Mouse (Mus musculus) induced T-regulatory cell, adult 2 months (primary cell): ENCODE measurements around the gene Islr.

Experiments
- DNase-seq: peaks from one replicate; pipeline ENCODE4 v3.0.0-alpha.2; 2012; ENCODE audit warnings: low read depth

Islr gene

GRCm38 (mm10) chr9:58196610-58197567 lies 7.2 kb downstream of the Islr start:
- DNase-seq, result no peak

- no peak for DNase-seq
Observed at GRCm38 (mm10) chr9:58196141-58196540, 8.0 kb downstream of the Islr start.

GRCm38 (mm10) chr9:58195671-58196070 lies 8.4 kb downstream of the Islr start:
- DNase-seq, result no peak

DNA sequence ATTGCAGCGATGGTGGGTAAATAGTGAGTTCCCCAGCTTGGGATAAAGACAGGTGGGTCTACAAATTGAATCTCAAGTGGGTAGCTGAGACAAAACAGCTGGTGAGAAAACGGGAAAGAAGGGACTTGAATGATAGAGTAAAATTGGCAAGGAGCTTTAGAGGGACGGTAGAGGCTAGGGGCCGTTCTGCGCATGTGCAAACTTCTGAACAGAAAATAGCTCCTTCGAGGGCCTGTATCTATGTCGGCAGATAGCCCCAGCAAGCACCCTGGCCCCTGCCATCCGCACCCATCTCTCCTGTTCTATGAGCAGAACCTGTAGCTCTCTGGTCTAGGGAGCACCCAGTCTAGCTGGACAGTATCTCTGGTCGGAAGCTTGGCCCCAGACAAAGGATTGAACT lies 9.9 kb downstream of the Islr start:
- DNase-seq, result no peak

- DNase-seq, result no peak
Observed at GRCm38 (mm10) chr9:58184456-58184855, 19.6 kb downstream of the Islr start.

GRCm38 (mm10) chr9:58179390-58179789 lies 24.7 kb downstream of the Islr start:
- DNase-seq, result no peak

DNA sequence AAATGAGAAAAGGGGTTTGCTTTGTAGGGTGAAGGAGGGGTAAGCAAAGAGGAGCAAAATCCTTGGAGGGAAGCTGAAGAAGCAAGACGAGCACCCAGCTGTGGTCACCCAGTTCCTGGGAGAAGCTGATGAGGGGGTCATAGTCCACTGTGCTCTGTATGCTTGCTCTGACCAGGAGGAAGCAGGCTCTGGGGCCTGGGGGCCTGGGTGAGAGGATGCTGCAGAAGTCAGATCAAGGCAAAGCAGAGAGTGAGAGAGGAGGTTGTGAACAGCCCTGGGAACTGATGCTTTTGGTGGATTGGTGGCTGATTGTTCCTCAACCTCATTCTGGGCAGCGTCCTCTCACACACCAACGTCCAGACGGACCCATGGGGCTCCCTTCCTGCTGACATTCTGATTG lies 26.9 kb downstream of the Islr start:
- DNase-seq, result no peak

DNA sequence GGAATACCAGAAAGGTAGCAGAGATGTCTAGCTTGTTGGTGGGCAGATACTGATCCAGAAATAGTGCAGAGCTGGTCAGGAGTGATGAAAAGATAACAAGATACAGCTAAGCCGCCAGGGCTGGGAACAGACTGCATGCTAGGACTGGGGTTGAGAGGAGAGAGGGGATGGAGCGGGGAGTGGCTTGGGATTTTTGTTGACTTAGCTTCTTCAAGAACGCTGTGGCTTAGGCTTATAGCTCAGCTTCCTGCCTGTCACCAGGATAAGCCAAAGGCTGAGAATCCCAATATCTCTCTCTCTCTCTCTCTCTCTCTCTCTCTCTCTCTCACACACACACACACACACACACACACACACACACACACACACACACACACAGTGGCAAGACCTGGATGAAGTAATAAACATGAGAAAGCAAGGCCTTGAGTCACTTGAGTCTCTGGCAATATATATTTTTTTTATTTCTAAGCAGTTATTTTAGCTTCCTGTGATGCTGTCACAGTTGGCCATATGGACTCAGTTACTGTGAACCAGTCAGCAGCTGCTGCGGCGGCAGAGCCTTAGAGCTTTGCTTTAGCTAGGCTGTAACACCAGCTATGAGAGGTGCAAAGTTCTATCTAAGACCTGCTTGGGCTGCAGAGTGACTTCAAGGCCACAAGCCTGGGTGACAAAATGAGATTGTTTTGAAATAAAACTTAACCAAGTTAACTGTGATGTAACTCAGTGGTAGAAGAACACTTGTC lies 28.2 kb downstream of the Islr start:
- no peak for DNase-seq

DNA sequence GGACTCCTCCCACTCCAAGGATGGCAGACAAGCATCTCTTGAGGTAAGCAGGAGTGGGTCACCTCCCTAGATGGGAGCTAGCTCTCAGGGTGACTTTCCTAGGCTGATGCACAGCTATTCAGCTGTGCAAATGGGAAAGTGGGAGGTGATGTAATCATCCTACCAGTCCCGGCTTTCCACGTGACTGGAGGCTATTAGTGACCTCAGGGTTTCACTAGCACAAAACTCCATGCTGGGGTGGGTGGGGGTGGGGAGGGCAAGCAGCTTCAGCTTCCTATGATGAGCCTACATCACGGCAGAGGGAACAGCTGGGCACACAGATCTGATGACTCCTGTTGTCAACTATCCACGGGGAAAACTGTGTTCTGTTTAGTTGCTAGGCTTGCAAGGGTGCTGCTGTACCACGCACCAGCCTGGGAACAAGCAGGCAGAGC lies 29.3 kb downstream of the Islr start:
- DNase-seq, result no peak

DNA sequence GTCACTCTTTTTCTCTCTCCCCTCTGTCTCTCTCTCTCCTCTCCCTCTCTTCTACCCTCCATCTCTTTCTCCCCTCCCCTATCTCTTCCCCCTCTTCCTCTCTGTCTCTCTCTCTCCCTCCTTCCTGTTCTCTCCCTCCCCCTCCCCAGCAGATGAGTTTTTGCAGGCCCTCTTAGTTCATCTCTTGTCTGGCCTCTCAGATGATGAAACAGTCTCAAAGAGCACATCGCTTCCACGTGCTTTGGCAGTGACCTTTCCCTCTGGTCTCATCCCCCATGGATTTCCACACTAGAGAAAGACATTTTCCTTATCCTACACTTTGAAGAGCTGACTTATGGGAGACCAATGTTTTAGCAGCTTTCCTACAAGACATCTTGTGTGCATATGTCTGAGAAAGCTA lies 31.2 kb downstream of the Islr start:
- DNase-seq, result no peak

- DNase-seq, result no peak
Observed at GRCm38 (mm10) chr9:58169426-58169825, 34.7 kb downstream of the Islr start.

- DNase-seq, result no peak
Observed at GRCm38 (mm10) chr9:58168880-58169279, 35.2 kb downstream of the Islr start.

- DNase-seq, result no peak
Observed at GRCm38 (mm10) chr9:58165779-58166178, 38.3 kb downstream of the Islr start.

DNA sequence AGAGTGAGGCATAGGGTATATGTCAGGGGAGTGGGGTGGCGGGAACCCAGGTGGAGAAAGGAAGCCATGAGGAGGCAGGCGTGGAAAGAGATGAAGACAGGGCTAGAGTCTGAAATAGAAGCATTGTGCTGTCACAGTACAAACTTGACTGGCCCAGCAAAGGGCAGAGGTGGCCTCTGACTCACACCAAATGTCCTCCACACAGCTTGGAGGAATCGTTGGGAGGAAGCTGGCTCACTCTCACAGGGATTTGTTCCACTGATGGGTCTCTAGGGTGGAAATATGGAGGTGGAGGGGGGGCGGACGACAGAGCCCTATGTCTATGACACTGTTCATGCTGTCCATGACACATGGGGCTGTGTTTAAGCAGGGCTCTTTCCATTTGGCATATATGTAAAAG lies 41.0 kb downstream of the Islr start:
- DNase-seq, result no peak

DNA sequence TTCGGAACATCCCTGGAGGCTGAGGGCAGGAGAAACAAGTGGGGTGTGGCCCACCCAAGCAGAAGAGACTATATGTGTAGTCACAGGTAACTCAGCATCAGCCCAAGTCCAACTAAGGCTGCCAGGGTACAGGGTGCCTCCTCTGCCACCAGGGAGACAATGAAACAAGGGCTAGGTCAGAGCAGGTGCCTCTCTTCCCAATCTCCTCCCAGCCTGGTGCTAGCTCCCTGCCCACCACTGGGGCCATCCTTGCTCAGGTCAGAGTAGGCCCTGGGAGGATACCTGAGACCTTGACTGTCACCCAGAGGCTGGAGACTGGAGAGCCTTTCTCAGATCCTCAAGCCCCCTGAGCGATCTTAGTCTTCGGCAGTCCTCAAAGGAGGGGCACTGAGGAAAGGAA lies 41.9 kb downstream of the Islr start:
- no peak for DNase-seq

DNA sequence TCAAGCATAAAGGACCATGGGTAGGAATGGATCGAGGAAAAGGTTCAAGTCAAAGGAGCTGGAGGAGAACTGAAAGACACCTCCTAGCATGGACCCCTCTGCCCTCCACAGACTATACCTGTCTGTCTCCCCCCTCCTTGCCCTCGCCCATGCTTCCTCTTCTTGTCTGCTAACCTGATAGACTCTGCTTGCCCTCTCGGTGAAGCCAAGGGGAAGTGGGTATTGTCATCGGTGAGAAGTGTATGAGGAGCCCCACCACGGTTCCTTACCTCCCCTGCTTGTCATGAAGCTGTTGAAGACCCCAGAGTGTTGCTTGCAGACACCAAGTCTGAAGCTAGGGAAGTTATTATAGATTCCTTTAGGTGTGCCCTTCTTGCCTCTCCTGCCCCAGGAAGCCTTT lies 43.8 kb downstream of the Islr start:
- no peak for DNase-seq

DNA sequence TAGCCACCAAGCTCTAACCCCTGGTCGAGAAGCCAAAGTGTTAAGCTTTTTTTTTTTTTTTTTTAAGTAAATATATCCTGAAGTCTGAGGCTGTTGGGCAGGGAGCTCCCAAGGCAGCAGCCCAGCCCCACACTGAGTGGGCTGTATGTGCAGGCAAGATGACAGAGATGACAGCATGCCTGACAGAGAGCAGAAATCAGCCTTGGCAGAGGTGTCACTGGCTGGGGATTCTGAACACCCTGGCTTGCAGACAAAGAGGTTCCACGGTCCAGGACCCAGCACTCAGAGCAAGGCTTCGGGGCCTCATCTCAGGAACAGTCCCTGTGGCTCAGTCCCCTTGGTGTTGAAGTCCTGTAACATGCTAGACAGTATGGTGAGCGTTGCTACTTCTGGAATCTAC lies 44.3 kb downstream of the Islr start:
- no peak for DNase-seq

DNA sequence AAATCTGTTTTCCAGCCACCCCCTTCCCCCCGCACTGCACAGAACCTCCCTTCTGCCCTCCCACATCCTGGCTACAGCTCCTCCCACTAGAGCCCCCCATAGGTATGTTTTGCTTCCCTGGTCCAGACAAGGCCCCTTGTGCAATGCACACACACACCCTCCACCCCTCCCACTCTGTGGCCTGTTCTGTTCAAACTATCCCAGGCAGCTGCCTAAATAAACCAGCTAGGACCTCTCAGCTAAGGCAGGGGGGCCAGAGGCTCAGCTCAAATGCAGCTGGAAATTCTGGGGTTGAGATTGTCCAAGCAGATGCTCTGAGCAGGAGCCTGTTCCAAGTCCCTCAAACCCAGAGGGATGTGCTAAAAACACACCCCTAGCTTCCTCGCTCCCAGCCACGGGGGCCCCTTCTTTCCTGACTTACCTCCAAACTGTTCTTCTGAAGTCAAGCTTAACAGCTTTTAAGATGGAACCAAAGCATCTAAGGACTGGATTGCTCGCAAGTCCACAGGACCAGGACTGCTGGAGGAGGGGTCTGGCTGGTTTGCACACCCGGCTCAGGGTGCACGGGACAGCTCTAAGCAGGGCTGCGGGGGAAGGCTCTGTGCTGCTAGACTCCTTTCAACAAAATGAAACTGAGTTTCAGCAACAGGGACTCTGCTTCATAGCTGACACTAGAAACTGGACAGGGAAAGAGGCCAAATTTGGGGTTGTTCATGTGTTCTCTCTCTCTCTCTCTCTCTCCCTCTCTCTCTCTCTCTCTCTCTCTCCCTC lies 45.4 kb downstream of the Islr start:
- no peak for DNase-seq

GRCm38 (mm10) chr9:58157838-58158237 lies 46.3 kb downstream of the Islr start:
- no peak for DNase-seq

DNA sequence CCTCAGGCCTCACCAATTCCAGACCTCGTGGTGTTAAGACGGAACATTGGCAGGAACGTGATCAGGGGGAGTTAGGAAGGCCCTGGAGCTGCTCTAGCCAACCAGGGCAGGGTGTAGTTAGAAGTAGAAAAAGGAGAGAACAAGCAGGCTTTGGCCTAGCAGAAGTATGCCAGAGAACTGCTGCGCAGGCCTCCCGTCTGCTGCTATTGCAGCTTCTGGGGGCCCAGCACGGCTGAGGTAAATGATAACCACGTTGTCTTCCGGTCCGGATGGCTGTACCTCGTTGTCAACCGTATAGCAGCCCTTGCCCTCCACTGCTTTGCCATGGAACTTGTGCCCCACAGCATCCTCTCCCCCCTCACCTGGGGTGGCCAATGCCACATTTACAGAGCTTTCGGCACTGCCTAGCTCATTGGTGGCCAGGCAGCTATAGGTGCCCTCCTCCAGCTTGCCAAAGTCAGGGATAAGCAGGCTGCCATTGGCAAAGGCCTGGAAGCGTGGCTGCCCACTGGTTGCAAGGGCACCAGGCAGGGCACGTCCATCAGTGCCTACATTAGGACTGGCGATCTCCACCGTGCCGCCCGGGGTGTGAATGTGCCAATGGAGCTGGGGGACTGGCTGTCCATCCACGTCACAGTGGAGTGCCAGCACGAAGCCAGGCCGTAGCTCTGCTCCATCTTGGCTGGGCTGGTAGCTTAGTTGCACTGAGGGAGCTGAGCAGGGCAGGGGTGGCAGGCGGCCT lies 47.1 kb downstream of the Islr start:
- DNase-seq, result no peak

- DNase-seq, result no peak
Observed at GRCm38 (mm10) chr9:58155366-58155765, 48.7 kb downstream of the Islr start.

- no peak for DNase-seq
Observed at GRCm38 (mm10) chr9:58153095-58153494, 51.0 kb downstream of the Islr start.
